Mouse (Mus musculus): Measurements from ENCODE around the gene Rp2.
"Not testable (repeated sequence)": the region's sequence is repeated elsewhere in the genome, so short reads cannot be mapped to it uniquely, and the experiment has no call there.

Gene Rp2

GRCm38 (mm10) chrX:20364391-20365365, at the start of gene Rp2:
Gene Rp2 (plus strand): TSS chrX:20364481.
- DNase-seq (ENCODE audit: low spot score in 2 of 2), result peak; percentile 69 to 74

- no peak for DNase-seq (ENCODE audit: low spot score in 2 of 2)
These were observed 31.5 kb upstream of the Rp2 start for GRCm38 (mm10) chrX:20332756-20333155.

GRCm38 (mm10) chrX:20335722-20336121, 28.6 kb upstream of the Rp2 start:
- DNase-seq (ENCODE audit: low spot score in 2 of 2), result no peak

- no peak for DNase-seq (ENCODE audit: low spot score in 2 of 2)
These were observed 19.3 kb upstream of the Rp2 start for GRCm38 (mm10) chrX:20344980-20345379.

- no peak for DNase-seq (ENCODE audit: low spot score in 2 of 2)
These were observed 17.9 kb upstream of the Rp2 start for GRCm38 (mm10) chrX:20346355-20346754.

GRCm38 (mm10) chrX:20350241-20350640, 14.0 kb upstream of the Rp2 start:
- not testable (repeated sequence) for DNase-seq (ENCODE audit: low spot score in 2 of 2)

- no peak for DNase-seq (ENCODE audit: low spot score in 2 of 2)
These were observed 9.0 kb upstream of the Rp2 start for GRCm38 (mm10) chrX:20355283-20355682.

- no peak for DNase-seq (ENCODE audit: low spot score in 2 of 2)
These were observed 8.0 kb upstream of the Rp2 start for GRCm38 (mm10) chrX:20356309-20356708.

GRCm38 (mm10) chrX:20366036-20366435, 1.8 kb downstream of the Rp2 start:
- no peak for DNase-seq (ENCODE audit: low spot score in 2 of 2)

- no peak for DNase-seq (ENCODE audit: low spot score in 2 of 2)
These were observed 15.2 kb downstream of the Rp2 start for GRCm38 (mm10) chrX:20379347-20380014.

- no peak for DNase-seq (ENCODE audit: low spot score in 2 of 2)
These were observed 18.0 kb downstream of the Rp2 start for GRCm38 (mm10) chrX:20382260-20382659.

- DNase-seq (ENCODE audit: low spot score in 2 of 2), result no peak
These were observed 22.7 kb downstream of the Rp2 start for GRCm38 (mm10) chrX:20387006-20387405.

GRCm38 (mm10) chrX:20391964-20392363, 27.7 kb downstream of the Rp2 start:
- DNase-seq (ENCODE audit: low spot score in 2 of 2), result not testable (repeated sequence)

- no peak for DNase-seq (ENCODE audit: low spot score in 2 of 2)
These were observed 28.7 kb downstream of the Rp2 start for GRCm38 (mm10) chrX:20392942-20393341.

GRCm38 (mm10) chrX:20404068-20404467, 39.8 kb downstream of the Rp2 start:
- DNase-seq (ENCODE audit: low spot score in 2 of 2), result no peak

GRCm38 (mm10) chrX:20406909-20407308, 42.6 kb downstream of the Rp2 start:
- no peak for DNase-seq (ENCODE audit: low spot score in 2 of 2)

- DNase-seq (ENCODE audit: low spot score in 2 of 2), result no peak
These were observed 43.4 kb downstream of the Rp2 start for GRCm38 (mm10) chrX:20407676-20408075.

- DNase-seq (ENCODE audit: low spot score in 2 of 2), result no peak
These were observed 47.1 kb downstream of the Rp2 start for GRCm38 (mm10) chrX:20411382-20411781.

- no peak for DNase-seq (ENCODE audit: low spot score in 2 of 2)
These were observed 47.9 kb downstream of the Rp2 start for GRCm38 (mm10) chrX:20412221-20412620.

GRCm38 (mm10) chrX:20414885-20415622, 50.8 kb downstream of the Rp2 start:
- DNase-seq (ENCODE audit: low spot score in 2 of 2), result no peak

- no peak for DNase-seq (ENCODE audit: low spot score in 2 of 2)
These were observed 54.2 kb downstream of the Rp2 start for GRCm38 (mm10) chrX:20418461-20418860.

- no peak for DNase-seq (ENCODE audit: low spot score in 2 of 2)
These were observed 55.3 kb downstream of the Rp2 start for GRCm38 (mm10) chrX:20419536-20419935.
